Mouse (Mus musculus): ENCODE measurements around the gene Tagln.

Gene Tagln

GRCm38 (mm10) chr9:45907078-45907428 is 28.8 kb downstream of the Tagln start:
- DNase-seq (ENCODE audit: low spot score in 2 of 2): no peak

- DNase-seq (ENCODE audit: low spot score in 2 of 2): peak; percentile 83 to 93
Measured at GRCm38 (mm10) chr9:45906355-45907077, 29.3 kb downstream of the Tagln start, which contains the start of the genes Pcsk7 and Rnf214. TSS of gene Pcsk7 (plus strand) at chr9:45906497. TSS of gene Rnf214 (minus strand) at chr9:45906911.

DNA sequence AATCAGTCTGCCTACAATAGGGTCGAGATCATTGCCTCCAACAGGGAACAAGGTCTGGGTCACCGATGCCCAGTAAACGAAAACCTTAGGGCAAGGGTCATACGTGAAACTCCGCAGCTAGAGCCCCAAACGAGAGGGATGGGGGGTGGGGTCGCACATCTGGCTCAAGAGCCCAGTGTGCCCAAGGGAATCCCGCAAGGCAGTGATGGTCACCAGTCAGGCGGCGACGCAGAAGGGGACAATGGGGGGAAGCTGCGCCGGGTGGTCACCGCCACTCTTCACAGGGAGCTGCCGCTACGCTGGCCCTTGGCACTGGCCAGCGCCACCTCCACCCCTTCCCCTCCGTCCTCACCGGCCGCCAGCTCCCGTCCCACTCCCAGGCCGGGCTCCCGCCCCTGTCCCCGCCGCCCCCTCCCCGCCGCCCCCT is 30.0 kb downstream of the Tagln start:
- no peak for DNase-seq (ENCODE audit: low spot score in 2 of 2)

- no peak for DNase-seq (ENCODE audit: low spot score in 2 of 2)
Measured at GRCm38 (mm10) chr9:45905196-45905595, 30.7 kb downstream of the Tagln start.

DNA sequence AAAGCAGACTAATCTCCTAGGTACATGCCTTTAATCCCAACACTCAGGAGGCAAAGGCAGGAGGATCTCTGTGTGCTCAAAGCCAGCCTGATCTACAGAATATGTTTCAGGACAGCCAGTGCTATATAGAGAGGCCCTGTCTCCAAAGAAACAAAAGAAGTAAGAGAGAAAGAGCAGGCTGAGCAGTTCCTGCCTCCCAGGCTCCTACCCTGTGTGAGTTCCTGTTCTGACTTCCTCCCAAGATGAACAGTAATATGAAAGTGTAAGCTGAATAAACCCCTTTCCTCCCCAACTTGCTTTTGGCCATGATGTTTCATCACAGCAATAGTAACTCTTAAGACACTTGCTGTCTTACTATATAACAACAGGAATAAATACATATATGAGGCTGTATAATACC is 42.2 kb downstream of the Tagln start:
- no peak for DNase-seq (ENCODE audit: low spot score in 2 of 2)
